Mouse (Mus musculus) adrenal gland, postnatal 25 days (tissue): ENCODE results near the gene Cngb1. TPM values are rescaled to one million over a fixed set of nuclear protein-coding genes. Genes with fewer than 3 reads are reported as not detected.
A peak's percentile ranks its signal among the peaks of the same experiment; 100 is the strongest.

ENCODE experiments used
- DNase-seq: peaks from one replicate; pipeline ENCODE4 v3.0.0; 2021; ENCODE audit warnings: mixed read lengths
- total RNA-seq: library from RNA; stranded (reverse); gene quantifications from 2 replicates; pipeline ENCODE4 v1.2.3, GENCODE M21; 2021

Cngb1 gene
- total RNA-seq, 1 experiment from 2014 or later: 0.52 TPM

- DNase-seq: no peak
Observed at GRCm38 (mm10) chr8:95323201-95323600, 16.8 kb upstream of the Cngb1 start.

DNA sequence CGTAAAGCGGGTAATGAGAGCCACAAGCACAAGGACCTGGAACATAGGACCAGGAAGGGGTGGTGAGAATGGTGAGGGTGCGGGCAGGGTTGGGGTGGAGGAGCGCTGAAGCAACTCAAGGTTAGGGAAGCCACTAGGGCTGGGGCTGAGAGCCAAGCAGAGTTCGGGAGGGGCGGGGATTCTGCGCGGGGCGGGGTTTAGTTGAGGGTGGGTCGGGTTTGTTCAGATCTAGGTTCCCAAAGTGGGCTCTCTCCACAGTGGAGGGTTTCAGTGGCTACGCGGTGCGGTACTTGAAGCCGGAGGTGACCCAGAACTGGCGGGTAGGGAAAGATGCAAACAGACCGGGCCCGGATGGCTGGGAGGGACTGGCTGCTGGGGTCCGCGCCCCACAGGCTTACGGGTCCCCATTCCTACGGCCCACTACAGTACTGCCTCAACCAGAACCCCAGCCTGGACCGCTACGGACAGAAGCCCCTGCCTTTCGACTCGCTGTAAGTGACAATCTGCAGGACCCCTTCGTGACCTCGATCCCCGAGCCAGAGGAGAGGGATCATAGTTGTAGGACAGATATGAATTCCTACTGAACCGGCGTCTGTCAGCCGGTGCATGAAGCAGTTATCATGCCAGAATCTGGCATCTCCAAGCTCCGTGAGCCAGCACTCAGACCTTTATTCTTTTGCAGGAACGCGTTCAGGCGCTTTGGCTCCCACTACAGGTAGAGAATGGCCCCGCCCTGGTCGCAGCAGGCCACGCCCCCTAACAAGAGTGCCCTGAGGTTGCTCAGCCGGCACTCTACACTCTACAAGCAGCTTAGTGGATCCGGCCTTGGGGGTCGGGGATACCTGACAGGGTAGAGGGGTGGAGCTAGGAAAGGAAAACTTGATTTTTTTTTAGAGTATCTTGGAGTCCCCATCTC, 14.1 kb upstream of the Cngb1 start:
- DNase-seq: peak; percentile 70

- no peak for DNase-seq
Observed at GRCm38 (mm10) chr8:95315350-95315749, 9.0 kb upstream of the Cngb1 start.

GRCm38 (mm10) chr8:95314707-95315106, 8.3 kb upstream of the Cngb1 start:
- DNase-seq: no peak

GRCm38 (mm10) chr8:95313857-95314256, 7.5 kb upstream of the Cngb1 start:
- no peak for DNase-seq

- peak; percentile 72 for DNase-seq
Observed at GRCm38 (mm10) chr8:95312836-95313235, 6.5 kb upstream of the Cngb1 start.

DNA sequence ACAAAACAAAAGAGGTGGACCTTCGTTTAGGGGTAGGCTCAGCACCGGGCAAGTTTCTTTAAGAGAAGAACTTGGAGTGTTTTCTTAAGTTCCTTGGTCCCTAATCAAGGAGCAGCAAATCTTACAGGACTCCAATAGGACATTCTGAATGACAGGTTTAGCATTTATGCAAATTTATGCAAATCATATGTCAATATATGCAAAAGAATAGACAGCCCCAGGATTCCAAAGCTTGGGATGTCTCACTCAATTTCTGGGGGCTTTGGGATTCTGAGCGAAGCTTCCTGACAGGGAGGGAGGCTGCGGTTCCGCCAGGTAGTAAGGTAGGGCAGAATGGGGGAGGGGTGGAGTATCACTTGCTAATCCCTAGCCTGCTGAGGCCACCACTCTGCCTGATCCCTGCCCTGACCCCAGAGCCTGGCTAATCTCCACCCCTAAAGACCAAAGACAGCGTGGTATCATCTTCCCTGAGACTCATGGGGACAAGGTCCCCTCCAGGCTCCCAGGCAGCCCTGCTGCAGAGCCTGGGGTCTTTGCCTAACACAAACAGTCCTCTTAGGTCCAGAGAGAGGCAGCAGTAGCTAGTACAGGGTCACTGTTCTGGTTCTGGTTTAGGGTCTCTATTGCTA, 4.1 kb upstream of the Cngb1 start, which contains the start of gene Tepp:
Gene Tepp (plus strand): TSS at position 225 of the 629 bp plus-strand sequence.
- no peak for DNase-seq

- DNase-seq: no peak
Observed at GRCm38 (mm10) chr8:95305526-95305925, 859 bp downstream of the Cngb1 start.

GRCm38 (mm10) chr8:95302410-95302809, 4.0 kb downstream of the Cngb1 start:
- peak; percentile 27 for DNase-seq

GRCm38 (mm10) chr8:95293891-95294290, 12.5 kb downstream of the Cngb1 start:
- DNase-seq: peak; percentile 20

- DNase-seq: peak; percentile 72
Observed at GRCm38 (mm10) chr8:95293172-95293571, 13.2 kb downstream of the Cngb1 start.

DNA sequence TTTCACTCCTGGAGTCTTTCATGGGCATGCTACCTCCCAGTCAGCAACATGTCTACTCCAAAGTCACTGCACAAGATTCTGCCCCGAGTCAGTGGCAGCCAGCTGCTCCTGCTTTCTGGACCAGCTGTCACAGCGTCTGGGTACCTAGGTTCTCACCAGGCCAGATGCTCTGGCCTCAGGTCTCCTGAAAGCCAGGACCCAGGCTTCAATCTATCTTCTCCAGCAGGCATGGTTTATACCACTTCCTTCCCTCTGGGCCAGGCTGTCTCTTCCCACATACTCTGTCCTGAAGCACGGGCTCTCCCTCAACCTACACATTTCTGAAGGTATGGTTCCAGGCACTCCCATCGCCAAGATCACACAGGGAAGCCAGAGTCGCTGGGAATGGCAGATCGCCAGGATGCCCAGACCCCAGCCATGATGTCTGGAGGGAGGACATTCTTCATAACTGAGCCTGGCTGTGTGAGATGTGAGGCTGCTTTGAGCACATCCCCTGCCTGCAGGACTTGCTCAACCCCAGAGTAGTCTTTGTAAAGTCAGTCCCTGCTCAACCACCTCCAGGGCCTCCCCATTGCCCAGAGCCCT, 17.2 kb downstream of the Cngb1 start:
- DNase-seq: no peak

GRCm38 (mm10) chr8:95281493-95281892, 24.9 kb downstream of the Cngb1 start:
- DNase-seq: no peak

DNA sequence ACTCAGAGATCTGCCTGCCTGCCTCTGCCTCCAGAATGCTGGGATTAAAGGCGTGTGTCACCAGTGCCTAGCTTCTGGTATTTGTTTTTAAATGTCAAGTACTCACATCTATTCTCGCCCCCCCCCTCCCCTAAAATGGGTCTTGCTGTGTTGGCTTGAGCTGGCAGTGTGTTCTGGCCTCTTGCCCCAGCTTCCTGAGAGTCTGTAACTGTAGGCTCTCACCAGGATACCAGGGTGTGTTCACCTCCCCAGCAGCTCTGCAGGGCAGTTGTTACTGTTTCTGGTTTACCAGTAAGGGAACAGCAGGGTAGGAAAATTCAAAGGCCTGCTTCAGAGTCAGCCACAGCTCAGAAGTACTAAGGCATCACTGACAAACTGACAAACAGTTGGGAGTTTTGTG, 33.5 kb downstream of the Cngb1 start:
- peak; percentile 27 for DNase-seq

DNA sequence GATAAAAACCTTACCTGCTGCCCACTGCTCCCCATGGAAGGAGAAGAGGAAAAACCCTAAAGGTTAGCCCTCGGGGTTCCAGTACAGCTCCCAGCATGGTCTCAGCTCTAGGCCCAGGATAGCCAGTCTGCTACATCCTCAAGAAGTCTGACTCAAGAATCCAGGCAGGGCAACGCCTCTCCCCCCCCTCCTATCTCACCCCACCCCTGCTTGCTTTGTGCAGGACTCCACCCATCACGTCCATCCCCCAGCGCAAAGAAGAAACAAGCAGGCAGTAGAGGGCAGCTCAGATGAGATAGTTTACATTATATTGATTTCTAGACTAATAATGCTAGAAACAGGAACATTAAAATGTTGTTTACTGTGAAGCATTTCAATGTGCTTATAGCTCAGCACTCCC, 34.5 kb downstream of the Cngb1 start:
- no peak for DNase-seq

DNA sequence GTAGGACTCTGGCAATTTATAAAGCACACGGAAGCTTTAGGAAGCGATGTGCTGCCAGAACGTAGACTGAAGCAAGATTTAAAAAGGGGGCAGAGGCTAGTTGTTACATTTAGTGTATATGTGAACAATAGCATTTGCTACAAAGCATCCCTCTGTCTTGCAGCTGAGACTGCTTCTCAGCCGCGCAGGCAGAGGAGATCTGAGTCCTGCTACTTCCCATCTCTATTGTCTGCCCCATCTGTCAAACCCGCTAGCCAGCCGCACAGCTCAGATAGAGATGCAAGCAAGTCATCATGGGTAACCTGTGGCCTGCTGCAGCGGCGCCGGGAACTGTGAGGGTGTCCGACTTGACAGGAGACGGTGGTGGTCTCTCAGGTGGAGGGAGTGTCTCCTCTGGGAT, 35.9 kb downstream of the Cngb1 start:
- DNase-seq: no peak

GRCm38 (mm10) chr8:95262181-95262580, 44.2 kb downstream of the Cngb1 start:
- DNase-seq: no peak

DNA sequence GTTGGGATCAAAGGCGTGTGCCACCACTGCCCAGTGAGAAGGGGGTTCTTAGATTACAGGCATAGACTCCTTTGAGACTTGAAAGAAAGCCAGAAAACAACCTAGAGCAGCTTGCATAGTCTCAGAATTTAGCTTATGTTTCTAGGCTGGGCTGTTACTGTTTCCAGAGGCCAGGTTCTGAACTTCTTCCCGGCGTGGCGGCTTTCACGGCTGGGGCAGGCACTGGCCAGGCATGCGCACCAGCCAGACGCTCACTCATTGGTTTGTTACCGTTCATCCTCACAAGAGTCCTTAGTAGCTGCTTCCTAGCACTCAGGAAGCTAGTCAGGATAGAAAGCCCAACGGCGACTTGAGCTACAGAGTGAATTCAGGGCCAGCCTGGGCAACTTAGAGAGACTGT, 50.8 kb downstream of the Cngb1 start:
- DNase-seq: no peak

- DNase-seq: peak; percentile 97
Observed at GRCm38 (mm10) chr8:95254564-95255434, 51.6 kb downstream of the Cngb1 start.

- DNase-seq: no peak
Observed at GRCm38 (mm10) chr8:95252056-95252455, 54.3 kb downstream of the Cngb1 start.

DNA sequence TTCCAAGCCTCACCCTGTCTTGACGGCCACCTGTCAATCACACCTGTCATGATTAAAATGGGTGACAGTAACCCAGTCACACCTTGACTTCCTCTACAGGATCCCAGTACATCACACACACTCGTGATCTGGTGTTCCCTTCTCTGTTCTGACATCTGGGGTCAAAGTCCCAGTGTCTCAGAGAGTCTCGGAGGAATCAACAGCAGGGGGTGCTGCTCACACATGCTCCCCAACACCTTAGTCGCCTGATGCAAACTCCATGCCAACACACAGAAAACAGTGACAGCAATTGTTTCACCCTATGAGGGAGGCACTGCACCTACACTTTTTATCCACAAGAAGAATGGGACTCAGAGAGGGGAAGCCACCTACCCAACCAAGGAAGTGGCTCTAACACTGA, 56.5 kb downstream of the Cngb1 start:
- DNase-seq: no peak

DNA sequence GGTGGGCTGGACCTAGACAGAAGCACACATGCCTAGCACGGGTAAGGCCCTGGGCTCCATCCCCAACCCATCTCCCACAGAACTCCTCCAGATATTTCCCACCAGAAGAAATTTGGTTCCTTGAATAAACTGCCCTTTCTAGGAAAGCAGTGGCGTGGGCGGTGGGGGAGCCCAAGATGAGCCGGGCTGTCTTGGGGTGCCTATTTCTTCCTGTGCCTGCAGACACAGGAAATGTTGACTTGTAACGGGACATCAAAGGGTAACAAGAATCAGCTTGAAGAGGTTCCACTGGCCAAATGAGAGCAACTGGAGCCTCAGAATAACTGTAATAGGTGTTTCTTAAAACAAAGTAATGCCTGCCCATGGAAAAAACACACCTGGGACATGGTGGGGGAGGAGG, 59.1 kb downstream of the Cngb1 start:
- no peak for DNase-seq
